Mouse (Mus musculus): ENCODE measurements around the gene Cradd. TPM values are rescaled to one million over a fixed set of nuclear protein-coding genes. Genes with fewer than 3 reads are reported as not detected.

Cradd gene
- 4.0 and 4.6 TPM in 2 replicates for polyA plus RNA-seq (2012; rRNA removed)

DNA sequence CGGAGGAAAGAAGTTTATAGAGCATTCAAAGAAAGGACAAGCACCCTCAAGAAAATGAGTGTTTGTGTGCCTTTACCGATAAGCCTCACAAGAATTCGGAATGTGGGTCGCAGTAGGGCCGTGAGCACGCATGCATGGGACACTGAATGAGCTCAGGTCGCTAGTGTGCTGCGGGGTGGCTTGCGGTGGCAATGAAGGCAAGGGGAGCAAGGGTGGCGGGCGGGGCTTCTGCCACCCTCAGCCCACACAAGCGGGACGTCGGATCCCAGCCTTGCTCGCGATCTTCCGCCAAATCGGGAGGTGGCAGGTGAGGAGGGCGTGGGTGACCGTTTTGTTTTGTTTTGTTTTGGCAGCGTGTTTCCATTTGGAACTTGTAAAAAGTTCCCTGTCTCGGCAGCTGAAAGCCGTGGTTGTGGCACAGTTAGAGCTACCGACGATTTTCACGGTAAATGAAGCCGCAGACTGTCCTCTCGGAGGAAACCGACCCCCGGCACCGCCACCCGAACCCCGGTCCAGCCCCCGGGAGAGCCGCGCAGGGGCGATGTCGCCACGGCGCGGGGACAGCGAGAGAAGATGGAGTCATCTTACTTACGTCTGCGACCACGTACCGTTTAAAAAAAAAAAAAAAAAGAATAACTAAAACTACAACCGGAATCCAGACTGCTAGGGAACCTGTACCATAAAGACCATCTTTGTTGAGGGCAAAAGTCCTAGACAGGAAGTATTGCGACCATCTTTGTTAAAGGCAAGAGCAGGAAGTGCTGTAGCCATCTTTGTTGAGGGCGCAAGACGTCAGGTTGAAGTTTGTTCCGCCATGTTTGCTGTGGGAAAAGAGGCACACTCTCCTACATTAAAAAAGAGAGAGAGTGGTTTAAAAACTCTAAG lies at the start of gene Cradd:
TSS of gene Cradd (minus strand) at position 741 of the 885 bp plus-strand sequence.
- H3K27ac ChIP-seq (ENCODE audit: control insufficient read depth, insufficient read depth, low read depth, low read length) = peak within 1 kb of the TSS; percentile 93
- peaks cover 9% of the 10 kb centered on the region for H3K4me1 ChIP-seq (ENCODE audit: control insufficient read depth, insufficient read depth, low read length)
- TF ChIP-seq CTCF (IDR thresholded peaks at IDR 0.05; ENCODE audit: control insufficient read depth, insufficient read depth, insufficient replicate concordance, low read depth, low read length) (no peak), POLR2A (IDR thresholded peaks at IDR 0.05; ENCODE audit: control insufficient read depth, low read depth, low read length) (peak; percentile 69; the same call in 1 of the 2 replicates)
- no peaks in the 10 kb centered on the region for H3K27me3 ChIP-seq (ENCODE audit: control insufficient read depth, insufficient read depth, low read length)
- peak within 1 kb of the TSS; percentile 93 for H3K4me3 ChIP-seq (ENCODE audit: control insufficient read depth, low read depth, low read length)
- H3K36me3 ChIP-seq (ENCODE audit: control insufficient read depth, insufficient read depth, low read length) = no peaks in the 10 kb centered on the region; the same call in 1 of the 2 replicates

DNA sequence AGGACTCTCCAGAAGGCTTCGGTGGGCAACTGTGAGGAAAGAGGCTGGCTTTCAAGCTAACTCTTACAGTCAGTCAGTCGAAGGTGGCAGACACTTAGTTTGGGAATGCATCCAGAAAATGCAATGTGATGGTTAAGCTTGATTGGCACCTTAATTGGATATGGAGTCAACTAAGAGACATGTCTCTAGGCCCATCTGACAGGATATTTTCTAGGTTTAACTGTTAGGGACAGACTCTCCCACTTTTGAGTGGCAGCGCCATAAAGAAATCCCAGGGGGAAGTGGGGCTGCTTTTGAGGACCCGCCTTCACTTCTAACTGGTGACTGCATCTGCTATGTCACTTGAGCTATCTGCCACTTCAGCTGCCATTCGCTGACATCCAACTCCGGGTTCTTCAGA lies 49.4 kb upstream of the Cradd start:
- TF ChIP-seq POLR2A (IDR thresholded peaks at IDR 0.05; ENCODE audit: control insufficient read depth, low read depth, low read length) (no peak), CTCF (IDR thresholded peaks at IDR 0.05; ENCODE audit: control insufficient read depth, insufficient read depth, insufficient replicate concordance, low read depth, low read length) (no peak)
- Histone ChIP-seq H3K4me3 (ENCODE audit: control insufficient read depth, low read depth, low read length) (no peak overlapping the region), H3K36me3 (ENCODE audit: control insufficient read depth, insufficient read depth, low read length) (no peaks in the 10 kb centered on the region), H3K4me1 (ENCODE audit: control insufficient read depth, insufficient read depth, low read length) (no peaks in the 10 kb centered on the region; the same call in 1 of the 2 replicates), H3K27me3 (ENCODE audit: control insufficient read depth, insufficient read depth, low read length) (no peaks in the 10 kb centered on the region), H3K27ac (ENCODE audit: control insufficient read depth, insufficient read depth, low read depth, low read length) (no peak overlapping the region)

DNA sequence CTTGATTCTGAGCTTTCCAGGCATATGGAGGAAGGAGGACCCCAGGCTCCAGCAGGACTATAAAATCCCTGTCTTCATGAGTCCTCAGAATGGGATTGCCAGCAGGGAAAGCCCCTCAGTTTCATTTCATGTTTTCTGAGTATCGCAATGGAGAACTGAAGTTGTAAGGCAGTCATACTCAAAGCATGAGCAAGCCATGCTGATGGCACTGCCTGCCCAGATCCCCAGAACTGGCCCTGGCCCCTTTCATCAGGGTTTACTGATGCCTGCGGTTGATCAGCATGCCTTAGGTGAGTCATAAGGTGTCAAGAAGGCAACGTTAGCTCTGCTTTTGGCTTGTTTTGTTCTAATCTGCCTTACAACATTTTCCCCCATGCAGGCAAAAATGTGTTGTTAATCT lies 48.0 kb upstream of the Cradd start:
- Histone ChIP-seq H3K4me3 (ENCODE audit: control insufficient read depth, low read depth, low read length) (no peak overlapping the region), H3K36me3 (ENCODE audit: control insufficient read depth, insufficient read depth, low read length) (no peaks in the 10 kb centered on the region), H3K27me3 (ENCODE audit: control insufficient read depth, insufficient read depth, low read length) (no peaks in the 10 kb centered on the region), H3K4me1 (ENCODE audit: control insufficient read depth, insufficient read depth, low read length) (no peaks in the 10 kb centered on the region; the same call in none of the 2 replicates), H3K27ac (ENCODE audit: control insufficient read depth, insufficient read depth, low read depth, low read length) (no peak overlapping the region)
- TF ChIP-seq CTCF (IDR thresholded peaks at IDR 0.05; ENCODE audit: control insufficient read depth, insufficient read depth, insufficient replicate concordance, low read depth, low read length) = no peak
- TF ChIP-seq POLR2A (IDR thresholded peaks at IDR 0.05; ENCODE audit: control insufficient read depth, low read depth, low read length) = no peak

DNA sequence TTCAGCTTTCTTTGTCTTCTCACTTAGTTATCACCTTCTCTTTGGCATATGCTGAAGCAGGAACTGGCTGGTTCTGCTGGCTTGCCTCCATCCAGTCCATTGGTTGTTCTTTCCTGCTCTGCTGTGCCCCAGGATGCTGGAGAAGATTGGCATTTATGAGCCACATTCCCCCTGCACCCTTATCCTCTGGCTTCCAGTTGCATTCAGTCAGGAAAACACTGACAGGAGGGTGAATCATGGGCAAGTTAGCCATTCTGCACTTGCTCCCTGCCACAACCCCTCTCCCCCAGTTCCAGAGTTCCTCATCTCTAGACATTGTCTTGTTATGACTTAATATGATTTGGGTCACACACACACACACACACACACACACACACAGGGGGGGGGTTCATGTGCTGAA lies 45.3 kb upstream of the Cradd start:
- Histone ChIP-seq H3K27me3 (ENCODE audit: control insufficient read depth, insufficient read depth, low read length) (no peaks in the 10 kb centered on the region), H3K4me3 (ENCODE audit: control insufficient read depth, low read depth, low read length) (no peak overlapping the region), H3K4me1 (ENCODE audit: control insufficient read depth, insufficient read depth, low read length) (no peaks in the 10 kb centered on the region; the same call in none of the 2 replicates), H3K27ac (ENCODE audit: control insufficient read depth, insufficient read depth, low read depth, low read length) (no peak overlapping the region), H3K36me3 (ENCODE audit: control insufficient read depth, insufficient read depth, low read length) (no peaks in the 10 kb centered on the region)
- TF ChIP-seq POLR2A (IDR thresholded peaks at IDR 0.05; ENCODE audit: control insufficient read depth, low read depth, low read length) (no peak), CTCF (IDR thresholded peaks at IDR 0.05; ENCODE audit: control insufficient read depth, insufficient read depth, insufficient replicate concordance, low read depth, low read length) (no peak)

DNA sequence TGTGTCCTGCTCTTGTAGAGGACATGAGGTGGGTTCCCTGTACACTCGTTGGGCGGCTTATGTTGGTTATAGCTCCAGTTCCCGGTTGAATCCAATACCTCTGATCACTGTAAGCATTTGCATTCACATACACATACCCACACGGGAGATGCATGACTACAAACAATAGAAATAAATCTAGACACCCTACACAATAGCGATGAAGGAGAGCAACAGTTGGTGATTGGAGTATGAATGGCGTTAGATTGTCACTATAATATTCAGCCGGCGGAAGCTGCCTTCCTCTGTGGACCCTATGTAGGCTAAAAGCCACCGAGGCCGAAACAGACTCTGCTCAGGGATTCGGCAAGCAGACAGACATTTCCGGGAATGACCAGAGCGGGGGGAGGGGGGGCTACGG lies 44.2 kb upstream of the Cradd start:
- no peaks in the 10 kb centered on the region for H3K27me3 ChIP-seq (ENCODE audit: control insufficient read depth, insufficient read depth, low read length)
- no peak overlapping the region for H3K27ac ChIP-seq (ENCODE audit: control insufficient read depth, insufficient read depth, low read depth, low read length)
- TF ChIP-seq CTCF (IDR thresholded peaks at IDR 0.05; ENCODE audit: control insufficient read depth, insufficient read depth, insufficient replicate concordance, low read depth, low read length) (no peak), POLR2A (IDR thresholded peaks at IDR 0.05; ENCODE audit: control insufficient read depth, low read depth, low read length) (no peak)
- no peaks in the 10 kb centered on the region for H3K36me3 ChIP-seq (ENCODE audit: control insufficient read depth, insufficient read depth, low read length)
- no peak overlapping the region for H3K4me3 ChIP-seq (ENCODE audit: control insufficient read depth, low read depth, low read length)
- no peaks in the 10 kb centered on the region; the same call in none of the 2 replicates for H3K4me1 ChIP-seq (ENCODE audit: control insufficient read depth, insufficient read depth, low read length)

DNA sequence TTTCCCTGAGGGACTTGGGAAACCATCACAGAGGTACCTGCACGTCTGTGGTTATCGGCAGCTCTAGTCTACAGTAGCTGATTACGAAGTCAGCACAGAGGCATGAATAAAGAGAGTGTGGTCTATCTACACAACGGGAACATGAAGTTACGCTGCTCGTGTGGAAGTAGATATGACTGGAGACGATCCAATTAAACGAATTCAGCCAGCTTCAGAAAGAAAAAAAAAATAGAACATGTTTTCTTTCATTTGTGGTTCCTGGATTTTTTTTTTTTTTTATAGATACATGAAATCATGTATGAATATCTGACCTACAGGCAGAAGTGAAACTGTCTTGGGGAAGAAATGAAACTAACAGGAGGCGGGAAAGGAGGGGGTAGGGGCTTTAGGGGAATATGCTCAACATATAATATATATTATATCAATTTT lies 43.7 kb upstream of the Cradd start:
- Histone ChIP-seq H3K4me3 (ENCODE audit: control insufficient read depth, low read depth, low read length) (no peak overlapping the region), H3K27me3 (ENCODE audit: control insufficient read depth, insufficient read depth, low read length) (no peaks in the 10 kb centered on the region), H3K36me3 (ENCODE audit: control insufficient read depth, insufficient read depth, low read length) (no peaks in the 10 kb centered on the region), H3K27ac (ENCODE audit: control insufficient read depth, insufficient read depth, low read depth, low read length) (no peak overlapping the region), H3K4me1 (ENCODE audit: control insufficient read depth, insufficient read depth, low read length) (no peaks in the 10 kb centered on the region; the same call in none of the 2 replicates)
- TF ChIP-seq POLR2A (IDR thresholded peaks at IDR 0.05; ENCODE audit: control insufficient read depth, low read depth, low read length) = no peak
- TF ChIP-seq CTCF (IDR thresholded peaks at IDR 0.05; ENCODE audit: control insufficient read depth, insufficient read depth, insufficient replicate concordance, low read depth, low read length) = no peak

DNA sequence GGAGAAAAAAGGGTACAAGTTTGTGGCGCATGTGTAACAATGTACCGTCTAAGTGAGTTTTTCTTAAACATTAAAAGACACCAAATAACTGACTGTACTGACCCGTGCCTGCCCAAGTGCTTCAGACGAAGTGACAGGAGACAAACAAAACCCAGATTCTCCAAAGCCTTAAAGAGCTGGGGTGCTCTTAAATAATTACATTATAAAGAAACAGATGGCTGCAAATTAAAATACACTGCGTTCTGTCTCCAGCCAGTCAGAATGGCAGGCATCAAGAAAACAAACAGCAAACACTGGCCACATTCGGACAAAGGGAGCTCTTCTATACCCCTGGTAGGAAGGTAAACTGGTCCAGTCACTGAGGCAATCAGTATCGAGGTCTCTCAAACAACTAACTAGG lies 43.3 kb upstream of the Cradd start:
- H3K4me3 ChIP-seq (ENCODE audit: control insufficient read depth, low read depth, low read length) = no peak overlapping the region
- TF ChIP-seq CTCF (IDR thresholded peaks at IDR 0.05; ENCODE audit: control insufficient read depth, insufficient read depth, insufficient replicate concordance, low read depth, low read length) (no peak), POLR2A (IDR thresholded peaks at IDR 0.05; ENCODE audit: control insufficient read depth, low read depth, low read length) (no peak)
- H3K27ac ChIP-seq (ENCODE audit: control insufficient read depth, insufficient read depth, low read depth, low read length) = no peak overlapping the region
- H3K36me3 ChIP-seq (ENCODE audit: control insufficient read depth, insufficient read depth, low read length) = no peaks in the 10 kb centered on the region
- H3K4me1 ChIP-seq (ENCODE audit: control insufficient read depth, insufficient read depth, low read length) = no peaks in the 10 kb centered on the region; the same call in none of the 2 replicates
- no peaks in the 10 kb centered on the region for H3K27me3 ChIP-seq (ENCODE audit: control insufficient read depth, insufficient read depth, low read length)

All from testis, adult 2 months (tissue).